ENCODE assay signal across 8 mouse cellular contexts in the genomic region with DNA sequence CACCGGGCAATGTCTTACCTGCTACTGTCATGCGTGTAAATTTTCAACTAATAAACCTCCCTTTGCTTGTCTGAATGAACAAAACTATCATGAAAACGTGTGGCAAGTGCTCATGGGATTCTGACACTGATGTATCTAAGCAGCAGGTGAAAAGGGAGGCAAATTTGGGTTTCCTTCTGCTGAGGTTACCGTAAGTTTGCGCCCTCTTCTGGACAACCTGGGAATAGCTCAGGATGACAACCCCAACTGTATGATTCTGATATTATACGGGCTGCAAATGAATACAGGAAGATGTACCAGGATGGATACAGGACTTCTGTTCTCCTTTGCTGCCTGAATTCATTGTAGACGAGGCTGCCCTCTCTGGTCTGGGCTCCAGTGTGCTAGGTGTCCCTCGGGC.
DNase-seq lines count a peak whose midpoint lies in the region; ATAC-seq and TF ChIP-seq lines count a peak whose summit lies in the region.

No protein-coding gene starts in this region.

- WGBS in heart, adult 2 months: 62% methylated on average over 8 of the region's 8 CpGs
- 55% methylated on average over 8 of the region's 8 CpGs for WGBS in heart, embryonic 10.5 days
- 58% methylated on average over 8 of the region's 8 CpGs for WGBS in midbrain, embryonic 11.5 days

- H3K36me3 ChIP-seq in heart, adult 2 months (ENCODE audit: control insufficient read depth, insufficient read depth, low read length): no peaks in the 10 kb centered on the region
- H3K36me3 ChIP-seq in heart, embryonic 10.5 days: no peaks in the 10 kb centered on the region
- H3K36me3 ChIP-seq in midbrain, embryonic 11.5 days (ENCODE audit: control insufficient read depth, insufficient read depth, low read length): no peaks in the 10 kb centered on the region

- H3K4me3 ChIP-seq in heart, adult 2 months: no peak overlapping the region
- H3K4me3 ChIP-seq in heart, embryonic 10.5 days: no peak overlapping the region
- H3K4me3 ChIP-seq in midbrain, embryonic 11.5 days (ENCODE audit: low read depth, low read length): no peak overlapping the region

- no peak for TF ChIP-seq EP300 in heart, adult 2 months (IDR thresholded peaks at IDR 0.05; ENCODE audit: insufficient read depth, low read depth, low read length)

- ATAC-seq in midbrain, embryonic 11.5 days (ENCODE audit: low FRiP score): no peak

- no peaks in the 10 kb centered on the region for H3K79me2 ChIP-seq in heart, adult 2 months (replicated peaks; ENCODE audit: control insufficient read depth, insufficient read depth, low read length)

- no peaks in the 10 kb centered on the region for H3K9me3 ChIP-seq in heart, embryonic 10.5 days
- H3K9me3 ChIP-seq in midbrain, embryonic 11.5 days (ENCODE audit: control insufficient read depth, low read length): no peaks in the 10 kb centered on the region

- no peak for TF ChIP-seq POLR2A in heart, adult 2 months (IDR thresholded peaks at IDR 0.05; ENCODE audit: insufficient read depth, low read depth, low read length)

- DNase-seq in heart, adult 2 months: peak; percentile 16 to 52
- no peak for DNase-seq in heart, embryonic 10.5 days (ENCODE audit: low spot score)
- peak; percentile 66 for DNase-seq in right cerebral cortex, postnatal 4 days
- DNase-seq in right cerebral cortex, postnatal 25 days: no peak
- DNase-seq in cerebellum, adult 18-20 months: peak; percentile 68 to 69
- DNase-seq in kidney, postnatal 25 days: peak; percentile 45 to 71
- DNase-seq in testis, postnatal 14 days (ENCODE audit: low spot score): peak; percentile 13
- no peak for DNase-seq in midbrain, embryonic 11.5 days (ENCODE audit: low spot score, missing footprints)

- no peak overlapping the region for H3K27ac ChIP-seq in heart, adult 2 months
- H3K27ac ChIP-seq in heart, embryonic 10.5 days: no peak overlapping the region
- H3K27ac ChIP-seq in midbrain, embryonic 11.5 days (ENCODE audit: low read depth, low read length): no peak overlapping the region

- intact Hi-C loops in heart, adult 2 months (cut with DNase I): no loop called here

- H3K27me3 ChIP-seq in heart, adult 2 months (ENCODE audit: control insufficient read depth, insufficient read depth, low read length): no peaks in the 10 kb centered on the region
- H3K27me3 ChIP-seq in heart, embryonic 10.5 days (ENCODE audit: insufficient read depth, poor library complexity, severe bottlenecking): no peaks in the 10 kb centered on the region; the same call in 1 of the 2 replicates
- H3K27me3 ChIP-seq in midbrain, embryonic 11.5 days (ENCODE audit: control insufficient read depth, insufficient read depth, low read length): no peaks in the 10 kb centered on the region

- H3K4me1 ChIP-seq in heart, adult 2 months (ENCODE audit: control insufficient read depth, insufficient read depth, low read length): no peaks in the 10 kb centered on the region
- H3K4me1 ChIP-seq in heart, embryonic 10.5 days: peaks cover 15% of the 10 kb centered on the region
- 0 out of 2 replicates have a peak, but pooled peaks cover 3% of the 10 kb centered on the region for H3K4me1 ChIP-seq in midbrain, embryonic 11.5 days (ENCODE audit: control insufficient read depth, insufficient read depth, low read length)

- H3K4me2 ChIP-seq in midbrain, embryonic 11.5 days: no peak overlapping the region

- no peak overlapping the region for H3K9ac ChIP-seq in heart, adult 2 months (ENCODE audit: low read depth, low read length)
- H3K9ac ChIP-seq in midbrain, embryonic 11.5 days (ENCODE audit: low read length): no peak overlapping the region

- peak; percentile 85 for TF ChIP-seq CTCF in heart, adult 2 months (IDR thresholded peaks at IDR 0.05)

Comparison
In these comparisons a context has a peak if more than half of its experiments do, and no peak if none do; other contexts are left out.
1. DNase-seq: peak in heart, adult 2 months (2 of 2), right cerebral cortex, postnatal 4 days (single experiment), cerebellum, adult 18-20 months (2 of 2), kidney, postnatal 25 days (2 of 2) and testis, postnatal 14 days (single experiment); none in heart, embryonic 10.5 days (single experiment), right cerebral cortex, postnatal 25 days (single experiment) and midbrain, embryonic 11.5 days (single experiment).